Mouse (Mus musculus): ENCODE measurements around the gene Serpina3c.
A peak's percentile ranks its signal among the peaks of the same experiment; 100 is the strongest.

Serpina3c gene

DNA sequence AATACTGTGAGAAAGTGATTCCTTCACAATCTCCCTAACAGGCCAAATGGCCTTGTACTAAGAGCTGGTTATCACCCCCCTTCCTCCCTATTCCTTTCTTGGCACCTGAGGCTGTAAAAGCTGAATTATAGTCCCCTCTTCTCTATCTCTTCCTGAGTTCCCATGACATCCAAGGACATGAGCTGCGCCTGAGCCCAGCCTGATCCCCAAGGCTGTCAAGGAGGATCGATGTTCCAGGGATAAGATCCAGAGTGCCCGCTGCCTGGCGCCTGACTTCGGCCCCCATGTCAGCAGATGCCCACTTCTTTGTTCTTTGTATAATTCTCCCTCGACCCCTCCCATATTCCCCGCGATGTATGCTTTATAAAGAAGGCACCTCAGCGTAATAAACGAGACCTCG, 41.3 kb downstream of the Serpina3c start, which contains the start of gene Serpina3a:
TSS of gene Serpina3a (plus strand) at position 392 of the 400 bp plus-strand sequence.
- peak; percentile 28 for DNase-seq (ENCODE audit: low spot score)

DNA sequence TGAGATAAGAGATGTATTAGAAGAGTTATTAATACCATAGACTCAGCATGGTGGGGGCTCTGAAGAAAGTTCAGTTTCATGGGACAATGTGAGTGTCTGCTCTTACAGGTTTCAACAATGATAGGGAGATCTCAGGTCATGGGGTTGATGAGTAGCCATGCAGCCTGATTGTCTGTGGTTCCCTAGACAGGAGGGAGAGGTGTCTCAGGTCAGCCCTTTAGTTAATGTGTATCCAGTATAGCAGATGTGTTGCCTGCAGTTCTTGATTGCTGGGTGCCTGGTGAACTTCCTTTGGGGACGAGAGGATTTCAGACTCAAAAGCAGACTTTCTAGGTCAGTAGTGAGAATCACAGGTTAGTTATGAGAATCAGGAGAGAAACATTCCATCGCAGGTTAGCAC, 45.2 kb downstream of the Serpina3c start:
- no peak for DNase-seq (ENCODE audit: low spot score)

DNA sequence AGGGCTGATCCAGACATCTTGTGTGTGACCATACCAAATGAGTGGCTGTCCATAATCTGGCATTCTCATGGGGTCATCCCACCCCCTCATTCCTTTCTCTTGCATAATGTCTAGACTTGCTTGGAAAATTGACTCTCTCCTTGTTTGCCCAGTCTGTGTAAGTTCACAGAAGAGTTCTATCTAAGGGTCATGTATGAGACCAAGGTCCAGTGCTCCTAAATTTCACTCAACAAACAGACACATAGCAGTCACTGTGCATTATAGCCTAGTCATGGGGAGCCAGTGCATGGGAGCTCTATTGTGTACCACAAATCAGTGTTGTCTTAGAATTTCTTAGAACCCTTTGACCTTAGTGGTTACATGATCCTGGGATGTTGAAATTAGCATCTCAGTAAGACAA, 46.8 kb downstream of the Serpina3c start:
- no peak for DNase-seq (ENCODE audit: low spot score)

DNA sequence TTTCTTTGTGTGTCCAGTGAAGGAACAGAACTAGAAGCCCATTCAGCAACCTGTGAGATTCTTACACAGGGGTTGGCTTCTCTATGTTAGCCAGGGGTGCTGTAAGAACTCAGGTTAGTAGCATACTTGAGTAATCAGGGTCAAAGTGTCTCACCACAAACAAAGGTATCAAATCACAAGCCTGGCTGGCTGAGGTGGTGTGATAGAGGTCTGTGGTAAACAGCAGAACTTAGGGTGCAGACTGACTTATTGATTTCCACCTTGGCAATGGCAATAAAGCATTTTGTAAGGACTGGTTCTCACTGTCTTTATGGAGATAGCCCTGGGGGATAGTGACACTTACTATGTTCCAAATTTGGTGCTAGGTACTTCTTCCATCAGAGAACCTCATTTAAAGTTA, 47.8 kb downstream of the Serpina3c start:
- DNase-seq (ENCODE audit: low spot score), result no peak

DNA sequence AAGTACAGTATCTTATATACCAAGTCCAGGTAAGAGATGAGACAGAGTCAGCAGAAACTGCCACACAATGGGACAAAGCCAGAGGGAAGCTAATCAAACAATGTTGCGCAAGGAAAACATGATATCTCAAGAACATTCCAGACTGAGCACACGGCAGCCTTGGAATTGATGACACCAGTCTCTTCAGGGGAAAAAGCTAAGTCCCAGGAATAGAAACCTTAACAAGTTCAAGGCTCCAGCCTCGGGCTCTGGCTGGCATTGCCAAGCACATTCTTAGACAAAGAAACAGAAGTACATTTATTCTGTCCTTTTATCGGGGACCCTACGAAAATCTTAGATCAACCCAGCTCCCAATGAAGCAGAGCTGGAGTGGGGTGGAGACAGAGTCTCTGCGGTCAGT, 52.9 kb downstream of the Serpina3c start, which contains the start of gene Serpina5:
TSS of gene Serpina5 (plus strand) at position 346 of the 400 bp plus-strand sequence.
- peak; percentile 57 for DNase-seq (ENCODE audit: low spot score)

Measured in testis, postnatal 14 days (tissue).